11 mouse cellular contexts compared by ENCODE assay signal in the genomic region with DNA sequence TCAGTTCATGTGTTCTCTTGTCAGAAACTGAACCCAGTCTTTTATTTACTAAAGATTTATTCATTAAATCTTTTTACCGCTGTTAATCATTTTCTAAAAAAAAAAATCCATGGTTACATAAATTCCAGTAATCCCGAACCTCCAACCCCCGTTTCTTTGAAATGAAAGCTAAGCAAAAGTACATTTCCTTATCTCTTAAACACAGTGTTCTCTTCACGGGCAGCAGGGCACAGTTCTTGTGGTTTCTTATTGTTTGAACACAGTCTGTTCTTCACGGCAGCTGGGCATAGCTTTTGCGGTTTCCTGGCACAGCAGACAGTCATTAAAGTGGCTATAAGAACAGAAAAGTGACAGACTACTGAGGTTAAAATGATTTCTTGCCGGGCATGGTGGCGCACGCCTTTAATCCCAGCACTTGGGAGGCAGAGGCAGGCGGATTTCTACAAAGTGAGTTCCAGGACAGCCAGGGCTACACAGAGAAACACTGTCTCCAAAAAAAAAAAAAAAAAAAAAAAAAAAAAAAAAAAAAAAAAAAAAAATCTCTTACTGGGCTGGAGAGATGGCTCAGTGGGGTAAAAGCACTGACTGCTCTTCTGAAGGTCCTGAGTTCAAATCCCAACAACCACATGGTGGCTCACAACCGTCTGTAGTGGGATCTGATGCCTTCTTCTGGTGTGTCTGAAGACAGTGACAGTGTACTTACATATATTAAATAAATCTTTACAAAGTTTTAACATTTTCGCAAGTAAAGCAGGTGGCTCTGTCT. TPM values are rescaled to one million over a fixed set of nuclear protein-coding genes. Genes with fewer than 3 reads are reported as not detected.
DNase-seq lines count a peak whose midpoint lies in the region; ATAC-seq and TF ChIP-seq lines count a peak whose summit lies in the region.
"Not testable (repeated sequence)": the region's sequence is repeated elsewhere in the genome, so short reads cannot be mapped to it uniquely, and the experiment has no call there.
"Had no signal": no experiment of that assay in that cellular context is flagged by ENCODE, and none has a peak within 500 bp of the region (broad histone marks: within the 10 kb centered on the region; RNA-seq: fewer than 3 reads in every experiment).

No protein-coding gene starts in this region.

- ATAC-seq in forebrain, embryonic 15.5 days (replicated peaks); hindbrain, embryonic 15.5 days (ENCODE audit: low FRiP score, low read depth); neural tube, embryonic 13.5 days (ENCODE audit: low read depth): not testable (repeated sequence)

- WGBS in forebrain, embryonic 15.5 days = 54% methylated on average over 12 of the region's 12 CpGs
- WGBS in hindbrain, embryonic 15.5 days = 59% methylated on average over 12 of the region's 12 CpGs
- 62% methylated on average over 12 of the region's 12 CpGs for WGBS in neural tube, embryonic 13.5 days

- intact Hi-C loops in left cerebral cortex, adult 2 months (cut with DNase I) = loop anchor here (5.0 kb wide), 1 partner anchor 107 kb away; a partner anchor contains a TSS

- H3K27me3 ChIP-seq in CH12.LX (replicated peaks); forebrain, embryonic 15.5 days; hindbrain, embryonic 15.5 days; neural tube, embryonic 13.5 days: not testable (repeated sequence)

- not testable (repeated sequence) for TF ChIP-seq CTCF in CH12.LX (conservative IDR thresholded peaks at IDR 0.05 in 1 of 2, IDR thresholded peaks at IDR 0.05 in 1 of 2; ENCODE audit: low read depth in 2 of 2, low read length in 2 of 2); left cerebral cortex, adult 2 months (IDR thresholded peaks at IDR 0.05)

- TF ChIP-seq POLR2A in CH12.LX (IDR thresholded peaks at IDR 0.05; ENCODE audit: low read depth, low read length) = not testable (repeated sequence)

- TF ChIP-seq RAD21 in CH12.LX (IDR thresholded peaks at IDR 0.05; ENCODE audit: low read depth, low read length) = not testable (repeated sequence)

- not testable (repeated sequence) for H3K36me3 ChIP-seq in CH12.LX (replicated peaks in 1 of 2; ENCODE audit: control insufficient read depth in 1 of 2, insufficient read depth in 1 of 2, low read length in 1 of 2); forebrain, embryonic 15.5 days; hindbrain, embryonic 15.5 days; neural tube, embryonic 13.5 days

- dilution Hi-C loops in CH12.LX (cut with MboI; ENCODE audit: extremely low pct_ligation_motif_present, extremely low pct_unique_long_range_greater_than_20kb, low sequenced_read_pairs) = not testable (repeated sequence)

- peak overlapping the region; percentile 69 to 89 (median 73) for H3K4me3 ChIP-seq in CH12.LX (replicated peaks in 1 of 3; ENCODE audit: low read depth in 2 of 3, low read length in 2 of 3, poor library complexity in 1 of 3)
- H3K4me3 ChIP-seq in forebrain, embryonic 15.5 days = peak overlapping the region; percentile 98
- H3K4me3 ChIP-seq in hindbrain, embryonic 15.5 days = peak overlapping the region; percentile 74
- H3K4me3 ChIP-seq in left cerebral cortex, adult 2 months = peak overlapping the region; percentile 74
- H3K4me3 ChIP-seq in neural tube, embryonic 13.5 days = peak overlapping the region; percentile 86

- not testable (repeated sequence) for H3K9ac ChIP-seq in CH12.LX (ENCODE audit: insufficient read depth, low read depth)
- H3K9ac ChIP-seq in forebrain, embryonic 15.5 days (replicated peaks) = peak overlapping the region; percentile 93
- H3K9ac ChIP-seq in hindbrain, embryonic 15.5 days = 0 out of 2 replicates have a peak overlapping the region, but pooled peaks have one; percentile 87
- peak overlapping the region; percentile 91; the same call in 1 of the 2 replicates for H3K9ac ChIP-seq in neural tube, embryonic 13.5 days

- peaks cover 0 to 31% of the 10 kb centered on the region in 2 experiments; a peak in 3 of 4 replicates for H3K4me1 ChIP-seq in CH12.LX (ENCODE audit: control insufficient read depth in 1 of 2, insufficient read depth in 2 of 2)
- peaks cover 11% of the 10 kb centered on the region for H3K4me1 ChIP-seq in forebrain, embryonic 15.5 days
- peaks cover 15% of the 10 kb centered on the region for H3K4me1 ChIP-seq in hindbrain, embryonic 15.5 days (replicated peaks)
- H3K4me1 ChIP-seq in neural tube, embryonic 13.5 days (replicated peaks) = peaks cover 32% of the 10 kb centered on the region

- in situ Hi-C loops in CH12.LX (cut with MboI; ENCODE audit: low pct_ligation_motif_present, low pct_unique_long_range_greater_than_20kb, low sequenced_read_pairs) = not testable (repeated sequence)

- H3K27ac ChIP-seq in CH12.LX (ENCODE audit: insufficient read depth, low read depth) = not testable (repeated sequence)
- H3K27ac ChIP-seq in forebrain, embryonic 15.5 days (replicated peaks) = peak overlapping the region; percentile 97
- peak overlapping the region; percentile 95 for H3K27ac ChIP-seq in hindbrain, embryonic 15.5 days (replicated peaks)
- H3K27ac ChIP-seq in left cerebral cortex, adult 2 months = peak overlapping the region; percentile 100
- peak overlapping the region; percentile 54; the same call in 1 of the 2 replicates for H3K27ac ChIP-seq in neural tube, embryonic 13.5 days (replicated peaks)

- DNase-seq in CH12.LX (ENCODE audit: extremely low read depth) = peak; percentile 63
- peak; percentile 71 for DNase-seq in c-Kit-positive CD71-negative TER-119-negative erythroid progenitor cells, embryonic 14.5 days (ENCODE audit: low read depth)
- DNase-seq in left cerebral cortex, adult 2 months (ENCODE audit: extremely low spot score in 1 of 2, low spot score in 2 of 2) = not testable (repeated sequence)
- peak; percentile 38 for DNase-seq in lung, postnatal 10 days
- peak; percentile 34 to 39 for DNase-seq in thymus, postnatal 10 days (ENCODE audit: low spot score in 2 of 2)

- H3K9me3 ChIP-seq in CH12.LX (replicated peaks; ENCODE audit: low read length); forebrain, embryonic 15.5 days; hindbrain, embryonic 15.5 days; neural tube, embryonic 13.5 days: not testable (repeated sequence)

- H3K4me2 ChIP-seq in CH12.LX (ENCODE audit: insufficient read depth, low read depth, poor library complexity, severe bottlenecking) = peak overlapping the region; percentile 71
- H3K4me2 ChIP-seq in forebrain, embryonic 15.5 days (replicated peaks) = peak overlapping the region; percentile 60
- H3K4me2 ChIP-seq in hindbrain, embryonic 15.5 days = peak overlapping the region; percentile 65
- peak overlapping the region; percentile 62 for H3K4me2 ChIP-seq in neural tube, embryonic 13.5 days

- H3K79me2 ChIP-seq in CH12.LX (replicated peaks; ENCODE audit: control insufficient read depth, extremely low read depth, insufficient read depth, poor library complexity, severe bottlenecking) = not testable (repeated sequence)

- TF ChIP-seq EP300 in CH12.LX (IDR thresholded peaks at IDR 0.05; ENCODE audit: low read length) = not testable (repeated sequence)

TF ChIP-seq in CH12.LX, 34 proteins besides CTCF, POLR2A, EP300 and RAD21:
- peak; percentile 86 for TF ChIP-seq ZNF384 (IDR thresholded peaks at IDR 0.05; ENCODE audit: low read depth, low read length)
- peak; percentile 9; the same call in 1 of the 2 replicates for TF ChIP-seq SIN3A (IDR thresholded peaks at IDR 0.05; ENCODE audit: low read length)

RNA-seq across cellular contexts. Expression of a gene that starts 1.3 kb away (rescaled TPM):
- total RNA-seq in CH12.LX (2012; rRNA removed) = 8.0 and 9.2 TPM in 2 replicates
- 14.9 and 16.7 TPM in 2 replicates for total RNA-seq in CH12.LX (2014; rRNA removed)
- polyA plus RNA-seq in CH12.LX (2012; ENCODE audit: insufficient read length, low read depth) = 14.5 and 15.4 TPM in 2 replicates
- 32.3 and 34.4 TPM in 2 replicates for polyA plus RNA-seq in forebrain, embryonic 15.5 days (2015; fragmentation: Nextera tagmentation; extraction: Ambion mirVana)
- 25.1 and 25.9 TPM in 2 replicates for polyA plus RNA-seq in hindbrain, embryonic 15.5 days (2015; fragmentation: Nextera tagmentation; extraction: Ambion mirVana)
- 10 to 100 TPM; 22.0 to 23.5 TPM for total RNA-seq in left cerebral cortex, adult 2 months (2021)
- 22.0 and 29.5 TPM in 2 replicates for polyA plus RNA-seq in neural tube, embryonic 13.5 days (2015; fragmentation: Nextera tagmentation; extraction: Ambion mirVana)

RNA-seq across cellular contexts. Expression of a gene that starts 14.3 kb away (rescaled TPM):
- total RNA-seq in CH12.LX (2012; rRNA removed) (0.08 TPM in 1 of 2 replicates, not detected in the other), CH12.LX (2014; rRNA removed) (not detected in 2 replicates)
- polyA plus RNA-seq in CH12.LX (2012; ENCODE audit: insufficient read length, low read depth) = not detected in 2 replicates
- 0.54 and 0.60 TPM in 2 replicates for polyA plus RNA-seq in forebrain, embryonic 15.5 days (2015; fragmentation: Nextera tagmentation; extraction: Ambion mirVana)
- polyA plus RNA-seq in hindbrain, embryonic 15.5 days (2015; fragmentation: Nextera tagmentation; extraction: Ambion mirVana) = 0.91 and 1.2 TPM in 2 replicates
- total RNA-seq in left cerebral cortex, adult 2 months (2021) = 10 to 100 TPM; 10.1 to 10.8 TPM
- polyA plus RNA-seq in neural tube, embryonic 13.5 days (2015; fragmentation: Nextera tagmentation; extraction: Ambion mirVana) = 0.40 and 0.68 TPM in 2 replicates

RNA-seq across cellular contexts. Expression of a gene that starts 46.3 kb away (rescaled TPM):
- total RNA-seq in CH12.LX (2012; rRNA removed) (not detected in 2 replicates), CH12.LX (2014; rRNA removed) (not detected in 2 replicates)
- not detected in 2 replicates for polyA plus RNA-seq in CH12.LX (2012; ENCODE audit: insufficient read length, low read depth)
- not detected in 2 replicates for polyA plus RNA-seq in forebrain, embryonic 15.5 days (2015; fragmentation: Nextera tagmentation; extraction: Ambion mirVana)
- polyA plus RNA-seq in hindbrain, embryonic 15.5 days (2015; fragmentation: Nextera tagmentation; extraction: Ambion mirVana) = 1.00 and 1.9 TPM in 2 replicates
- not detected for total RNA-seq in left cerebral cortex, adult 2 months (2021)
- not detected in 2 replicates for polyA plus RNA-seq in neural tube, embryonic 13.5 days (2015; fragmentation: Nextera tagmentation; extraction: Ambion mirVana)
- total RNA-seq: adrenal gland, adult 18-20 months; heart, postnatal 14 days; left cerebral cortex, postnatal 14 days had no signal
